Mouse (Mus musculus): Measurements from ENCODE around the gene Gm26938. TPM values are rescaled to one million over a fixed set of nuclear protein-coding genes. Genes with fewer than 3 reads are reported as not detected.

Gm26938 gene
- total RNA-seq (2021) (not detected), polyA plus RNA-seq (2012; rRNA removed) (not detected in 2 replicates)
- long read RNA-seq: 0 reads

GRCm38 (mm10) chr5:139826357-139827055, at the start of gene Gm26938, which contains the start of gene Psmg3:
TSS of gene Gm26938 (minus strand) at chr5:139826407.
TSS of gene Psmg3 (minus strand) at chr5:139826885.
- under 1% methylated on average over 43 of the region's 43 CpGs for WGBS
- intact Hi-C loops (cut with DNase I): loop anchor here (2.0 kb wide), 1 partner anchor 52 kb away; the partner anchor contains the start of gene Ints1

GRCm38 (mm10) chr5:139871526-139871925, 45.3 kb upstream of the Gm26938 start:
- TF ChIP-seq EP300 (IDR thresholded peaks at IDR 0.05; ENCODE audit: insufficient read depth, low read depth, low read length) (no peak), CTCF (IDR thresholded peaks at IDR 0.05) (no peak), POLR2A (IDR thresholded peaks at IDR 0.05; ENCODE audit: insufficient read depth, low read depth, low read length) (no peak)
- H3K36me3 ChIP-seq (ENCODE audit: control insufficient read depth, insufficient read depth, low read length): no peaks in the 10 kb centered on the region
- intact Hi-C loops (cut with DNase I): no loop called here
- DNase-seq: no peak
- no peaks in the 10 kb centered on the region; the same call in 1 of the 2 replicates for H3K27me3 ChIP-seq (ENCODE audit: control insufficient read depth, insufficient read depth, low read length)
- H3K79me2 ChIP-seq (replicated peaks; ENCODE audit: control insufficient read depth, insufficient read depth, low read length): no peaks in the 10 kb centered on the region
- no peak overlapping the region for H3K4me3 ChIP-seq
- WGBS: 92% methylated on average over 1 of the region's 1 CpGs
- H3K27ac ChIP-seq: no peak overlapping the region
- no peak overlapping the region for H3K9ac ChIP-seq (ENCODE audit: low read depth, low read length)
- H3K4me1 ChIP-seq (ENCODE audit: control insufficient read depth, insufficient read depth, low read length): no peaks in the 10 kb centered on the region

More at GRCm38 (mm10) chr5:139826357-139827055, at the start of gene Gm26938, which contains the start of gene Psmg3:
- Histone ChIP-seq H3K79me2 (replicated peaks; ENCODE audit: control insufficient read depth, insufficient read depth, low read length) (no peaks in the 10 kb centered on the region), H3K9ac (ENCODE audit: low read depth, low read length) (peak within 1 kb of the TSS; percentile 95), H3K27me3 (ENCODE audit: control insufficient read depth, insufficient read depth, low read length) (no peaks in the 10 kb centered on the region), H3K36me3 (ENCODE audit: control insufficient read depth, insufficient read depth, low read length) (no peaks in the 10 kb centered on the region), H3K4me3 (peak within 1 kb of the TSS; percentile 91), H3K27ac (peak within 1 kb of the TSS; percentile 82), H3K4me1 (ENCODE audit: control insufficient read depth, insufficient read depth, low read length) (peaks cover 5% of the 10 kb centered on the region)
- TF ChIP-seq EP300 (IDR thresholded peaks at IDR 0.05; ENCODE audit: insufficient read depth, low read depth, low read length): peak; percentile 83
- TF ChIP-seq POLR2A (IDR thresholded peaks at IDR 0.05; ENCODE audit: insufficient read depth, low read depth, low read length): peak; percentile 88
- peak; percentile 8; the same call in 1 of the 2 replicates for TF ChIP-seq CTCF (IDR thresholded peaks at IDR 0.05)
- DNase-seq: peak; percentile 90 to 98

DNA sequence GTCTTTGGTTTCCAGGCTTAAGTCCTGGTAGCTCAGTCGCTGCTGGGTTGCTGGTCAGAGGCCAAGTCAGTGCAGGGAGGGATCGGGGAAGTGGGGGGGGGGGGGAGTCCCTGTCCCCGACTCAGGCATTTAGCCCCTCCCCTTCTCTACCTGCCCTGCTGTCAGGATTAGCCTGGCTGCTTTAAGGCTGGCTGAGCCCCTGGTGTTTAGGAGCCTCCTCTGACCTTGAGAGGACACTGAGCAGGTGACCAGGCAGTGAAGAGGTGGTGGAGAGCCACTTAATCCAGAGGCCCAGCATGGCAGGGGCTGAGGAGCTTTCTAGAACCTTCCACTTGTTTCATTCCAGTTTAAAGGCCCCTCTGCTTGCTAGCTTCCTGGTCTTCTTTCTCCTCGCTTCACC, 44.7 kb upstream of the Gm26938 start:
- no peaks in the 10 kb centered on the region for H3K79me2 ChIP-seq (replicated peaks; ENCODE audit: control insufficient read depth, insufficient read depth, low read length)
- H3K9ac ChIP-seq (ENCODE audit: low read depth, low read length): no peak overlapping the region
- intact Hi-C loops (cut with DNase I): no loop called here
- H3K4me1 ChIP-seq (ENCODE audit: control insufficient read depth, insufficient read depth, low read length): no peaks in the 10 kb centered on the region
- DNase-seq: no peak
- 15% methylated on average over 4 of the region's 4 CpGs for WGBS
- TF ChIP-seq POLR2A (IDR thresholded peaks at IDR 0.05; ENCODE audit: insufficient read depth, low read depth, low read length) (no peak), EP300 (IDR thresholded peaks at IDR 0.05; ENCODE audit: insufficient read depth, low read depth, low read length) (no peak), CTCF (IDR thresholded peaks at IDR 0.05) (no peak)
- no peak overlapping the region for H3K27ac ChIP-seq
- H3K4me3 ChIP-seq: no peak overlapping the region
- no peaks in the 10 kb centered on the region; the same call in 1 of the 2 replicates for H3K27me3 ChIP-seq (ENCODE audit: control insufficient read depth, insufficient read depth, low read length)
- no peaks in the 10 kb centered on the region for H3K36me3 ChIP-seq (ENCODE audit: control insufficient read depth, insufficient read depth, low read length)

DNA sequence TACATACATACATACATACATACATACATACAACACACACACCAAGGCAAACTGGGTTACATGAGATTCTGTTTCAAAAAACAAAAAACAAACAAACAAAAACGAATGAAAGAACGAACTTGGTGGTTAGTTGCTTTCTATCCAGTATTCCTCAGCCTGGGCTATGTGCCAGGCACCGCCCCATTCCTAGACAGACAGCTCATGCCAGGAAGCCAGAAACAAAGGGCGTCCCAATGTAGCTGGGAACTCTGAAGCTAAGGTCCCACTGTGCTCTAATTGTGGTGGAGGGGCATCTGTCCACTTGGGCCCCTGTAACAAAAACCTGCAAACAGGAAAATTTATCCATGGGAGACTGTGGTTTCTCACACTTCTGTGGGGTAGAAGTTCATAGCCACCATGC, 36.6 kb upstream of the Gm26938 start:
- Histone ChIP-seq H3K27ac (no peak overlapping the region), H3K27me3 (ENCODE audit: control insufficient read depth, insufficient read depth, low read length) (no peaks in the 10 kb centered on the region), H3K79me2 (replicated peaks; ENCODE audit: control insufficient read depth, insufficient read depth, low read length) (no peaks in the 10 kb centered on the region), H3K36me3 (ENCODE audit: control insufficient read depth, insufficient read depth, low read length) (no peaks in the 10 kb centered on the region), H3K9ac (ENCODE audit: low read depth, low read length) (no peak overlapping the region), H3K4me1 (ENCODE audit: control insufficient read depth, insufficient read depth, low read length) (no peaks in the 10 kb centered on the region; the same call in 1 of the 2 replicates), H3K4me3 (no peak overlapping the region)
- TF ChIP-seq EP300 (IDR thresholded peaks at IDR 0.05; ENCODE audit: insufficient read depth, low read depth, low read length) (no peak), CTCF (IDR thresholded peaks at IDR 0.05) (no peak), POLR2A (IDR thresholded peaks at IDR 0.05; ENCODE audit: insufficient read depth, low read depth, low read length) (no peak)
- intact Hi-C loops (cut with DNase I): no loop called here
- peak; percentile 58 to 68 for DNase-seq
- 8% methylated on average over 4 of the region's 4 CpGs for WGBS

DNA sequence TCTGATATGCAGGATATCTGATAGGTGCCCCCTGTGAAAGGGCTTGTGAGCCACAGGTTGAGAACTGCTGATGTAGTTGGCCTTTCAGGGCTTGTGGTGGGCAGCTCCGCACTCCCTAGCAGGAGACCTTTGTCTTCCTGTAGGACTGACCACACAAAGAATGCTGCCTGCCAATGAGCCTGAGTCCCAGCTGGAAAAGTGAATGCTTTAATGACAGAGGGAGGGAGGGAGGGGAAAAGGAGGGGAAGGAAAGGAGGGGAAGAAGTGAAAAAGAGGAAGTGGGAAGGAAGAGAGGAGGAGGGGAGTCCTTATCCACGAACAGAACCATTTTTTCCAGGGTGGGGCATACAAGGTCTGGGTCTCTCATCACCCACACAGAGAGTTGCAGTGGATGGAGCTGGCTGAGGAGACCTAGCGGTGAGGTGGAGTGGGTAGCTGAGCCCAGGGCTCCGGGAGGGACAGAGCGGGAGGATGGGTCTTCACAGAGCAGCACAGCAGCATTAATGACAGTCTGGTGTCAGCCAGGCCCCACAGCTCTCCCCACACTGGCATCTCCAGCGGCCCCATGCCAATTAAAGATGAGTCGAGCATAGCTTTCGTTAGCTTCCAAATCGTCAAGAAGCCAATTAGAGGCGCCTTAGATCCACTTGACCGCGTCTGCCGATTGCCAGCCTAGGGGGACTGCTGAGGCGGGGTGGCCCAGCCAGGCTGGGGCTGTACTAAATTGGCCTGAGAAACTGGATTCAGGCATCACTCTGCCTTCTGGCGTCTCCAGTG, 34.3 kb upstream of the Gm26938 start:
- Histone ChIP-seq H3K27me3 (ENCODE audit: control insufficient read depth, insufficient read depth, low read length) (no peaks in the 10 kb centered on the region), H3K27ac (no peak overlapping the region), H3K9ac (ENCODE audit: low read depth, low read length) (no peak overlapping the region), H3K79me2 (replicated peaks; ENCODE audit: control insufficient read depth, insufficient read depth, low read length) (no peaks in the 10 kb centered on the region), H3K4me3 (no peak overlapping the region), H3K4me1 (ENCODE audit: control insufficient read depth, insufficient read depth, low read length) (no peaks in the 10 kb centered on the region; the same call in 1 of the 2 replicates), H3K36me3 (ENCODE audit: control insufficient read depth, insufficient read depth, low read length) (no peaks in the 10 kb centered on the region)
- DNase-seq: no peak
- no peak for TF ChIP-seq EP300 (IDR thresholded peaks at IDR 0.05; ENCODE audit: insufficient read depth, low read depth, low read length)
- TF ChIP-seq CTCF (IDR thresholded peaks at IDR 0.05): no peak
- no peak for TF ChIP-seq POLR2A (IDR thresholded peaks at IDR 0.05; ENCODE audit: insufficient read depth, low read depth, low read length)
- intact Hi-C loops (cut with DNase I): no loop called here
- WGBS: 63% methylated on average over 15 of the region's 15 CpGs

All from heart, adult 2 months (tissue).